Mouse (Mus musculus): ENCODE data around the gene Sars2.

GRCm38 (mm10) chr7:28726600-28726999 lies 15.2 kb upstream of the Sars2 start:
- peak; percentile 91 for TF ChIP-seq CTCF (IDR thresholded peaks at IDR 0.05)
- TF ChIP-seq EP300 (IDR thresholded peaks at IDR 0.05) = no peak
